Mouse (Mus musculus) CD8-positive naive resting alpha-beta T cell, adult 2 months (primary cell): Measurements from ENCODE around the gene Nfatc4.

Experiments used
- DNase-seq, 2 experiments: peaks; one replicate each; pipeline ENCODE4 v3.0.0; 2022; ENCODE audit warnings: low read depth in 2 of 2, low spot score in 2 of 2

Gene Nfatc4

DNA sequence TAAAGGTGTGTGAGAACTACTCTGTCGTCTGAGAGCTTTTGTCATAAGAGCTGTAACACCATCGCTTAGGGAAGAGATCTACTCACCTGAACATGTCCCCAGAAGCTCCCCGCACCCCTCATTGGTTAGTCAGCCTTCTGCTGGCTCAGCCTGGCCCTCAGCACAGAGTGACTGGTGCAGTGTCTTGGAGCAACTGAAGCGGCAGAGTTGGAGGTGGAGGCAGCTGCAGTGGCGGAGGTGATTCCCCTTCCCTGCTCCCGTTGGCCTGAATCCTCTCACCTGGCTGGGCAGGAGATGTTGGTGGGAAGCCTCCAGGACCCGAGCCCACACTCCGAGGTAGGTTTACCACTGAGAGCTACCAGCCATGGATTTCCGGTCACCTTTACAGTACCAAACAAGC lies 2.4 kb upstream of the Nfatc4 start:
- DNase-seq, result no peak

DNA sequence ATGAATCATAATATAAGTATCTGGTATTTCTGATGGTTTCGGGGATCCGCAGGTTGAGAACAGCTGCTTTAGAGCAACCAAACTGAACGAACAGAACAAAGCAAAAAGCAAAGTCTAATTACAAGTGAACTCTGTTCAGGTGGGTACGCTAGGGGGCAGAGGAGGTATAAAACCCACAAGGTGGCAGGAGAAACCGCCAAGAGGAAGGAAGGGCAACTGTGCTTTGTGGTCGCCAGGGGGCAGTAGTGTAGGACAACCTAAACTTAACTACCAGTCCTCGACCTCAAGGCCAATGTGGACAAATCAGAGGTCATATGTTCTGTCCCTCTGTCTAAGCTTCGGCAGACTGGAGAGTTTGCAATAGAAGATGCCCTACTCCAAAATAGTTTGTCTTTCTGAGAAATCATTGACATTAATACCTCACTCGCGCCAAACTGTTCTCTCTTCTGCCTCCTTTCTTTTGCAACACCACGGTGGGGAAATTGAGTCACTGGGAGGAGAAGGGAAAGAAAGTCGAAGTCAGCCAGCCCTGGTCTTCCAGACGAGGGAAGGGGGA lies 431 bp upstream of the Nfatc4 start:
- peak; percentile 69 to 72 for DNase-seq

GRCm38 (mm10) chr14:55824001-55824480 lies 1.1 kb downstream of the Nfatc4 start:
- peak in 1 of 2 experiments; percentile 0 for DNase-seq

GRCm38 (mm10) chr14:55824481-55825215 lies 1.7 kb downstream of the Nfatc4 start:
- no peak for DNase-seq

- DNase-seq, result no peak
These were observed 2.5 kb downstream of the Nfatc4 start for GRCm38 (mm10) chr14:55825216-55826051.

DNA sequence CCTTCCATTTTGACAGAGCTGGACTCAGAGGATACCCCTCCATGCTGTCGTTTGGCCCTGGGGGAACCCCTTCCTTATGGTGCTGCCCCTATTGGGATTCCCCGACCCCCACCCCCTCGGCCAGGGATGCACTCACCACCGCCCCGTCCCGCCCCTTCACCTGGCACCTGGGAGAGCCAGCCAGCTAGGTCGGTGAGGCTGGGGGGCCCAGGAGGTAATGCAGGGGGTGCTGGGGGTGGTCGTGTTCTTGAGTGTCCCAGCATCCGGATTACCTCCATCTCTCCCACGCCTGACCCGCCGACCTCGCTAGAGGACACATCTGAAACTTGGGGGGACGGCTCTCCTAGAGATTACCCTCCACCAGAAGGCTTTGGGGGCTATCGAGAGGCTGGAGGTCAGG lies 3.2 kb downstream of the Nfatc4 start:
- no peak for DNase-seq

DNA sequence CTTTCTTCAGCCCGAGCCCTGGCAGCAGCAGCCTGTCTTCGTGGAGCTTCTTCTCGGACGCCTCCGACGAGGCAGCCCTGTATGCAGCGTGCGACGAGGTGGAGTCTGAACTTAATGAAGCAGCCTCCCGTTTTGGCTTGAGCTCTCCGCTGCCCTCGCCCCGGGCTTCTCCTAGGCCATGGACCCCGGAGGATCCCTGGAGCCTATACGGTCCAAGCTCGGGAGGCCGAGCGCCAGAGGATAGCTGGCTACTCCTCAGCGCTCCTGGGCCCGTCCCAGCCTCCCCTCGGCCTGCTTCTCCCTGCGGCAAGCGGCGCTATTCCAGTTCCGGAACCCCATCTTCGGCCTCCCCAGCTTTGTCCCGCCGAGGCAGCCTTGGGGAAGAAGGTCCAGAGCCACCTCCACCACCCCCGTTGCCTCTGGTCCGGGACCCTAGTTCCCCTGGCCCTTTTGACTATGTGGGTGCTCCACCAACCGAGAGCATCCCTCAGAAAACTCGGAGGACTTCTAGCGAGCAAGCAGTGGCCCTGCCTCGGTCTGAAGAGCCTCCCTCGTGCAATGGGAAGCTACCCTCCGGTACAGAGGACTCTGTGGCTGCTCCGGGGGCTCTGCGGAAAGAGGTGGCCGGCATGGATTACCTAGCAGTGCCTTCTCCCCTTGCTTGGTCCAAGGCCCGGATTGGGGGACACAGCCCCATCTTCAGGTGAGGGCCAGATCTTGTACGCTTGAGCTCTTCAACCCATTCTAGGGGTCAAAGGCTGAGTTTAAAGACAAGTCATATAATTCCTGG lies 3.8 kb downstream of the Nfatc4 start:
- DNase-seq, result no peak

DNA sequence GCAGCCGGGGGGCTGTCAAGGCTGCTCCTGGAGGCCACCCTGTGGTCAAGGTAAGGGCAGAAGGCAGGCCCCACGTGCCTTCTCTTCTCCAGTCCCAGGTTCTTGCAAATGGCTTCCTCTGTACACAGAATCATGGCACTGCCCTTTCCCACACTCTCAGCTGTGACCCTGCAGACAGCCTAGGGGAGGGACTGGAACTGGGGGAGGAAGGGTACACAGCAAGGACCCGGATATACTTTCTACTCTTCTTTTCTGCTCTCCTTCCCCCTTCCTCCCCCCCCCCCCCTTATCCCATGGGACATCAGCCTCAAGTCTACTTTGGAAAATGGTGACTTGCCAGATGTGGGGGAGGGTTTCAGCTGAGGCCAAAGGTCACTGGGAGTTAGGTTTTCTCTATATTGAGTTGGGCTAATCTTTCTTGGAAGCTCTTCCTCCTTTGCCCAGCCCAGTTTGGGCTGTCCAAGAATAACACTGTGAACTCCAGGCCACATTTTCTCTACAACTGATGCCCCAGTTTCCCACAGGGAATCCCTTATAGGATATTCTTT lies 5.8 kb downstream of the Nfatc4 start:
- DNase-seq, result no peak

DNA sequence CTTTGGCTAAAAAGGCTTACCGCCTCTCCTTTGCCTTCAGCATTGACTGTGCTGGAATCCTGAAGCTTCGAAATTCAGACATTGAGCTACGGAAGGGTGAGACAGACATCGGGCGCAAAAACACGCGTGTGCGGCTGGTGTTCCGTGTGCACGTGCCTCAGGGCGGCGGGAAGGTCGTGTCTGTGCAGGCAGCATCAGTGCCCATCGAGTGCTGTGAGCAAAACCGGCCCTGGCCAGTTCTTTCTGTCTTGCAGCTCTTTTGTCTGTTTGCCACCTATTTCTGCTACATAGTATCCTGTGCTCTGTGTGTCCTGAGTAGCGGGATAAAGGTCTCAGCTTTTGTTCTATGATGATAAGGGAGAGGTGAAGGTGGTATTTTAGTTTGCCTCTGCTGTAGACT lies 6.9 kb downstream of the Nfatc4 start:
- DNase-seq, result no peak

GRCm38 (mm10) chr14:55830331-55830730 lies 7.4 kb downstream of the Nfatc4 start:
- no peak for DNase-seq

DNA sequence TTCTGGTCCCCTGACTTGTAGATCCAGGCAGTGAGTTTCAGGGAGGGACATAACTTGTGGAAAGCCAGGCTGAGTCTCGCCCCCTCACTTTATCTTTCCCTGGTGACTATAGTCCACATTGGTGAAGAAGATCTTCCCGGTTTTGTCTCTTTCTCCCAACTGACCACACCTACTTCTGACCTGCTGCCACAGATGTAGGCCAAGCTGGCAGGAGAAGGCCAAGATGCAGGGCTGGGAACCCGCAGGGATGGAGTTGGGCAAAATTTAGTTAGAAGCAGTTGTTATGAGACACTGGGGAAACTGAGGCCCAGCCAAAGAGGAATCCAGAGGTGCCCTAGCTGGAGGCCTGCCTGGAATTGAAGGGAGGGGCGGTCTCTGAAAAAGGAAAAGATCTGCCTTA lies 10.2 kb downstream of the Nfatc4 start:
- DNase-seq, result no peak

DNA sequence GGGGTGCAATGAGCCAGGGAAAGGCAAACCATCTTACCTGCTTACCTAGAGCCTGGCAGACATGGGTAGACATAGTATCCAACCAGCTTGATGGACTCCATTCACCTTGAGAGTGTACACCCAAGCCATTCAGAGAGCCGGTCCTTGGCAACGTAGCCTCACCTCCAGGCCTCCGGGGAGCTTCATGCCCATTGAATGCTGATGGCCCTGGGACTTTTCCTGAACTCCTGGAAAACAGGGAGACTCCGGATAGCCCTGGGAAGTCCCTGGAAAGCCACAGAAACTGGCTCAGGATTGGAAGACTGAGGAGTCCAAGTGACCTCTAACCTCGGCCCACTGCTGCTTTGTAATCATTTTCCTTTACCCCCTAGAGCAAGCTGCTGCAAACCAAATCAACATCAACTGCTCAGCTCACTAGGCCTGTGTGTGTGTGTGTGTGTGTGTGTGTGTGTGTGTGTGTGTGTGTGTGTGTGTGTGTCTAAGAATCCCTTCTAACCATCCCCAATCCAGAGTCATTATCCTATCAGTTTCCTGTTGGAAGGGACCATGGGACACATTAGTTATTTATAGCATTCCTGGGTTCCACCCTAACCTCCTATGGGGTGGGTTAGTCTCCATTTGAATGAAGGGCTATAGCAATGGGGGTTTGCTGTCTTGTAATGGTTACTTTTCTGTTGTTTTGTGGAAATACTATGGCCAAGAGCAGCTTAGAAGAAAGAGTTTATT lies 12.0 kb downstream of the Nfatc4 start:
- DNase-seq, result no peak

DNA sequence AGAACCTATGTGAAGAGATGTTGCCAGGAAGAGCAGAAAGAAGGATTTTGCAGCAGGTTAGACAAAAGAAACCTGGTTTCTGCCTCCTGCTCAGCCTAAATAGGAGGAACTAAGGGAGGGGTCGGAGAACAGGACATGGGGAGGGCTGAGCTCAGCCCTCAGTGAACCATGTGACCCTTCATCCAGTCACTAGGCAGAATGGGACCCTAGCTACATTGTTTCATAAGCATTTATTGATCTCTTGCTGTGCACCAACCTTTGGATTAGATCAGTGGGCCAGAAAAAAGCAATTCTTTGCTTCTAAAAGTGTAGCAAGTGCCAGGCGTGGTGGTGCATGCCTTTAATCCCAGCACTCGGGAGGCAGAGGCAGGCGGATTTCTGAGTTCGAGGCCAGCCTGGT lies 15.4 kb downstream of the Nfatc4 start:
- DNase-seq, result no peak

- DNase-seq, result no peak
These were observed 15.8 kb downstream of the Nfatc4 start for GRCm38 (mm10) chr14:55838740-55839139.

DNA sequence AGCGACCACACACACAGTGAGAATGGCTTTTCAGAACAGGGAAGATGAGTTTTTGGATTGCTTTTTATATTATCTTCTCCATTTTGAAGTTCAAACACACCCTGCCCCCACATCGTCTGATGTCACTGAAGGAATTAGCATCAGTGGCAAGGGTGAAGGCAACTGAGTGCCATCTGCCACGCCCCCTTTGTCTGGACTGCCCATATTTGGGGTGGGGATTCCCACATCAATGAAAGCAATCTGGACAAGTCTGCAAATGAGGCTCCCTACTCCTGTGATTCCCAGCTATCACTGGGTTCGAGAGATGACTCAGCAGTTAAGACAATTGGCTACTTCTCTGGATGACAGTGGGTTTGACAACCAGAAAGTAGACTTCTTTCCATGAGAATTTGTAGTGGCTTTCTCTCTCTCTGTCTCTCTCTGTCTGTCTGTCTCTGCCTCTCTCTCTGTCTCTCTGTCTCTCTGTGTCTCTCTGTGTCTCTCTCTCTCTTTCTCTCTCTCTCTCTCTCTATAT lies 18.0 kb downstream of the Nfatc4 start:
- no peak for DNase-seq

- no peak for DNase-seq
These were observed 19.9 kb downstream of the Nfatc4 start for GRCm38 (mm10) chr14:55842794-55843193.

- no peak for DNase-seq
These were observed 22.8 kb downstream of the Nfatc4 start for GRCm38 (mm10) chr14:55845506-55846294.

DNA sequence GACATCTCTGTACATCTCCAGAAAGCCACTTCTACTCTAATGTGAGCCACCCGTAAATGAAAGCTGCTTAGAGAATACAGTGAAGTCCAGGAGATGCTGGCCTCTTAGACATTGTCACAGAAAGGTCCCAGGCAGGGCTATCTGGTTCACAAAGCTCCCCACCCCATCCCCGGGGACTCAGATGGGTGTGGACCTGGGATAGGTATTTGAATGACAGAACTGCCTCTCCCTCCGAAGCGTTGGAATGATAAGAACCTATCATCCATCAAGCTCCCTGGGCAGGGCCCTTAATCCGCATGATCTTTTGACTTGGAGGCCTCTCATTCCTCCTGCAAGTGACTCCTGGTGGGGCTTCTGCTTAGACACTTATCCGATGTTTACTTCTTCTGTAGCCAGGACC lies 27.9 kb downstream of the Nfatc4 start:
- DNase-seq, result no peak
